Mouse (Mus musculus): ENCODE measurements around the gene Chst15. TPM values are rescaled to one million over a fixed set of nuclear protein-coding genes. Genes with fewer than 3 reads are reported as not detected.

Chst15 gene
- 9.0 TPM for polyA plus RNA-seq (2015; fragmentation: Illumina TruSeq; extraction: RNeasy Lipid Tissue Mini Kit (QIAGEN cat#74804); ENCODE audit: insufficient read depth, low read depth, low replicate concordance)

DNA sequence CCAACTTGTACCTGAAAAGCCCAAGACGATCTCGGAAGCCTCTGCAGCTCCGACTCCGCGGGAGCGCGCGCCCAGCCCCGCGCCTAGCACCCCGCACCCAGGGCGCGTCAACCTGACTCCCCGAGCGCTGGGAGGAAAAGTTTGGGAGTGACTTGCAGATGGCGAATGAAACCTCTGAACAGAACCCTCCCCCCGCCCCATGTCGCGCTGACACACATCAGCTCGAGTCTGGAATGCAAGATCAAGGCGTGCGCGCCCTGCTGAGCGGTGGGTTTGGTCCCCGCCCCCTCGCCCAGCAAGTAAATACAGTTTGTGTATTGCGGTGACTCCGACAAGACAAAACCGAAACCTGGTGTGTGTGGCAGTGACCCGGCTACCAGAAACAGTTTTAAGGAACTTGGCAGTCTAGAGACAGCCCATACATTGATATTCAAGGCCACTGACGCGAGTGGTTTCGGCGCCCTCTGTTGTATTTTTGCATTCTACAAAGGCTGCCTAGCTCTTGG, at the start of gene Chst15:
Gene Chst15 (minus strand): TSS at position 193 of the 506 bp plus-strand sequence.

Other genes starting within 250 kb of the Chst15 start
- 3.9 TPM for gene Cpxm2, start 162.5 kb downstream of the Chst15 start, polyA plus RNA-seq (2015; fragmentation: Illumina TruSeq; extraction: RNeasy Lipid Tissue Mini Kit (QIAGEN cat#74804); ENCODE audit: insufficient read depth, low read depth, low replicate concordance)